Mouse (Mus musculus): ENCODE measurements at regions not wholly inside any gene's neighbourhood (a gene's known extent, or its start where the extent isn't known, plus 50 kb on each side); places are given as distances from the start of the nearest gene placed in this dataset.

GRCm38 (mm10) chr1:90356567-90356966 lies 152.8 kb downstream of the Ackr3 start:
- TF ChIP-seq CTCF (IDR thresholded peaks at IDR 0.05; ENCODE audit: borderline replicate concordance, insufficient read depth, low read length) = no peak
- TF ChIP-seq POLR2A (IDR thresholded peaks at IDR 0.05; ENCODE audit: low read depth, low read length) = no peak
